Mouse (Mus musculus) kidney, postnatal 4 days (tissue): ENCODE measurements around the gene Sec24c.

Experiments used
- DNase-seq, 2 experiments: peaks; one replicate each; pipeline ENCODE4 v3.0.0; 2021; ENCODE audit warnings: mixed read lengths in 2 of 2

Sec24c gene

DNA sequence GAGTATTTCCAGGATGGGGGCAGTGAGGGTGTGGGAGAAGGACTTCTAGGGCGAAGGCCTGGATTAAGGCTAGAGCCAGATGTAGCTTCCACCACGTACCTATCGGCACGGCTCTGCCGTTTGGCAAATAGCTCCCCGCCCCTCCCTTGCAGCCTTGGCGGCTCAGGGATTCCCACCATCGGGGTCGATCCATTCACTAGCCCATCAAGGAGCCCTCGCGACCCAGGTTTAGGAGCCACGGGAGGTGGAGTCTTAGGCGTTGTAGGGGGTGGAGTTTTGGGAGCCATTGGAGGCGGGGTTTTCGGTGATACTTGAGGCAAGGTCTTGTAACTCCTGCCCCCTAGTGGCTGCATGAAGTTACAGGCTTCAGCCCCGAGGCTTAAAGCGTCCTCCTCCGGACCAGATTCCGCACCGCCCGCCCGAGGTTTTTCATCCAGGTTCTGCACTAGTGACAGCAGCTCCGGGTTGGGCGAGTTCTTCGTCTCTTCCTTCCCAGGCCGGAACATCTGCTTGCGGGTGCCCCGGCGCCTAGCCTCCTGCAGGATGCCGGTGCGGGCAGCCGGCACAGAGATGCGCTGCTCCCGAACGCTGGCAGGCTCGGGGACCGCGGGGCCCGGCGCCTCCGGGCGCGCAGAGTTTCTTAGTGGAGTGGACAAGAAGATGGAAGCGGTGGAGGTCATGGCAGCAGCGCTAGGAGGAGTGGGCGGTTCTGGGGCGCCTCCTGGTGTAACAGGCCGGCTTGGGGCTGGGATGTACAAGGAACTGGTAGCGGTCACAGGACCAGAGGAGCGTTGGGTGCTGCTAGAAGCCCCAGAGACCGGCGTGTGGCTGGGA, 13.1 kb upstream of the Sec24c start:
- DNase-seq, result peak; percentile 92 to 96

DNA sequence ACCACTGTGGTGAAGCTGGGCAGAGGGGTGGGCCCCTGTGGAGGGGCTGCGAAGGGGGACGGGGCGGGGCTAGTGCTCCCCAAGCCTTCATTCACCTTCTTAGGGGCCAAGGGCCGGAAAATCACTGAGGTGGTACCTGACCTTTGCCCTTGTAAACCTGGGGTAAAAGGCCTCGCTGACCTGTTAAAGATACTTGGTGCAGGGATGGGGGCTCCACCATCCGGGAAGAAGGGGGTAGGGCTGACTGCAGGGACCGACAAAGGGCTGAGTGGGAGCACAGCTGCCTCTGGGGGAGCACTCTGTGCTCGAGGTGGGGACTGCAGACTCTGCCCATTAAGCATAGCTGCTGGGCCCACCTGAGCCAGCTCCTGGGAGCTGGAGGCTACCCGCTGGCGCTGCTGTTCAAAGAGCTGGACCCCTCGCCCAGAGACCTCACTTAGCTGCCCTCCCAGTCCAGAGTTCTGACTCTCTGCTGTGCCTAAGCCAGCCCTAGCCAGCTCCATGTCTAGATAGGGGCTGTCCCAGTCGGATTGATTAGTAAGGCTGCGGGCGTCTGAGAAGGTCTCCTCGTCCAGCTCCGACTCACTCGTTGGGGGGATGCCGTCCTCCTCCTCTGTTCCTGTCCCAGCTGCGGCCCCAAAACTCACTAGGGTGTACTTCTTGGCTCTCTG, 12.3 kb upstream of the Sec24c start:
- DNase-seq, result no peak

DNA sequence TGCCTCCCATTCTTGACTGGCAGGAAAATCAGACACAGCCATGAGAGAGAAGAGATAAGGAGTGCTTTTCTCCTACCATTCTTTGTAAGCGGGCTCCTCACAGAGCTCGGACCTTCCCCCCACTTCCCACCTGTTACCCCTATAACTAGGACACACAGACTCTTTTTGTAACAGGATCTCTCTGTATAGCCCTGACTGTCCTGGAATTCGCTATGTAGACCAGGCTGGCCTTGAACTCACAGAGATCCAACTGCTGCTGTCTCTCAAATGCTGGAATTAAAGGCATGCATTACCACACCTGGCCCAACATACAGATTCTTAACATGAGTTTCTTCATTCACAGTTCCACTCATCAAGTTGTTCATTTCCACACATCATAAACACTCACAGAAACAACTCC, 11.4 kb upstream of the Sec24c start:
- no peak for DNase-seq

DNA sequence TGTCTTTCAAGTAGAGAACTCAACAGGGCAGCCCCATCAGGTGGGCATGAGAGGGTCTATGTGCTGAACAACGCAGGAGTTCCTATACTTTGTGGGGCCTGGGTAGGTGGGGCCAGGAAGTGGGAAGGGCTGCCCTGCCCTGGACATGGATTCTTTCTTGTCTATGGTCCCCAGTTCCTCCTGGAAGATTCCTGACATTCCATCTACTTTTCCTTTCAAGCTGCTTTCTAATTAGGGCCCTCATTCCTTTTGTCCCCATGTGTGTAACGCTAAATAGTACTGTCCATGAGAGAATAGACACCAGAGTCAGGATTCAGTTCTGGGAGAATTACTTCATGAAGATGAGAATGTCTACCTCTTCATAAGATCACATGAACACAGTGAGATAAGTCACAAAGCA, 10.5 kb upstream of the Sec24c start:
- DNase-seq, result no peak

DNA sequence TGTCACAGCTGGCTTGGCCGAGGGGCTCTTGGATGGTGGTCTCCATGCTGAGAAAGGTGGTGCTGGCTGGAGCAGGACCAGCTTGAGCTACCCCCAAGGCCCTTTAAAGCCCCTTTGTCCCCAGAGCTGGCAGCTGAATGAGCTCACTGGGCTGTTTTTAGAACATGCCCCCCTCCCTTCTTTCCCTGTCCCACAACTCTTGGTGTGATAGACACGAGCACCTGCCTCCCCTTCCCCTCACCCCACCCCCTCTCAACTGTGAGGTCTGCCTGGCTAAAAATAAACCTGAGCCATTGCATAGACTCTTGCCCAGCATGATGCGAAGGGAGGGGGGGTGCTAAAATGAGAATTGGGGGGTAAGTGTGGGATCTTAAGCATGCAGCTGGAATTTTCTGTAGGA, 9.7 kb upstream of the Sec24c start:
- no peak for DNase-seq

DNA sequence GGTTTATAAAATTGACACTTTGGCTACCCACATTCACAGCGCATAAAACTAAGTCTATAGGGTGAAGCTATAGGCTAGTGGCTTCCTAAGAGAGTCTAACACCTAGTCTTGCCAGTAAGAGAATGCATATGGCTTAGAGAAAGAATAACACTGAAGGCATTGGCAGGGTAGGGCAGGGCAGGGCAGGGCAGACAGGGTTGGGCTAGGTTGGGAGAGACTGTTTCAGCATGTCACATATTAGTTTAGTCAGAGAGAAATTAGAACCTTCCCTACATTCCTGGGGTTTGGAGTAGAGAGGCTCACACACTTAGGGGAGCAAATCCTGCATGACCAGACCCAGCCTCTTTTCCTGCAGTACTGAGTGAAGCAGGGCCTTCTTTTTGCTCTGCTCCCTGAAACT, 6.6 kb upstream of the Sec24c start:
- DNase-seq, result no peak

DNA sequence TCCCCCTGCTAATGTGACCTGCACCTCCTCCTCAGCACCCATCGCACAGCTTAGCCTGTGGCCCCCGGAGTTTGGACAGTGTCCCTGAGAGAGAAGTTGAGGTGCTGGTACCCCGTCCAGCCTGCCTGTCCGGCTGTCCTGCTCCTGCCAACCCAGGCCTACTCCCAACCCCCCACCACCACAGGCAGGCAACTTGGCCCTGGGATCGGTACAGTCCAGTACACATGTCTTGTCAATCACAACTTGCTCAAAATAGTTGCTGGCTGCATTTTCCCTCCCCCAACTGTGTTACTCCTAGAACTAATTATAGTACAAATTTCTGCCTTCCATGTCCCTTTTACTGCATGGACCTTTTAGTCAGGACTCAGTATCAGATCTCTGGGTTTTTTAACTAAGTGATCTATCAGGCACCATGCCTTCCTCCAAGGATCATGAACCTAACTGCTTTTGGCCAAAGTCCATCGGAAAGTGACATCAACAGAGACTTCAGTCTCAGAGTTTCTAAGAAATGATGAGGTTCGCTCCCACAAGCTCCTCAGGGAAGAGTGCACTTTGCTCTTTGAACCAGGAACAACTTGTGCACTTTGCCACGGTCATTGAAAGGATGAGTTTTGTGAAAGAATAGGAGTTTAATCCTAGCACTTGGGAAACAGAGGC, 5.8 kb upstream of the Sec24c start, which contains the start of gene Synpo2l:
Synpo2l (minus strand) TSS at position 201 of the 657 bp plus-strand sequence.
- DNase-seq, result no peak

DNA sequence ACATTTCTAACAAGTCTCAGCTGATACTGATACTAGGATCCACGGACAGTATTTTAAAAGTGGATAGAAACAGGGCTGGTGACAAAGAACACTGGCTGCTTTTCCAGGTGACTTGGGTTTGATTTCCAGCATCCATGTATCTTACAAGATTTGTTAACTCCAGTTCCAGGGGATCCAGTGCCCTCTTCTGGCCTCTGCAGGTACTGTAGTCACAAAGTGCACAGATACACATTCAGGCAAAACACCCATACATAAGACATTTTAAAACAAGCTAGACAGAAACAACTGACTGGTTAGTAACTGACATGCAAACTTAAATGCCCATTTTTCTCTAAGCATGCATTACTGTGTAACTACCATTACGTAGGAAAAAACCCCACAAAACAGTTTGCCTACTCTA, 1.1 kb upstream of the Sec24c start:
- peak; percentile 68 to 76 for DNase-seq

DNA sequence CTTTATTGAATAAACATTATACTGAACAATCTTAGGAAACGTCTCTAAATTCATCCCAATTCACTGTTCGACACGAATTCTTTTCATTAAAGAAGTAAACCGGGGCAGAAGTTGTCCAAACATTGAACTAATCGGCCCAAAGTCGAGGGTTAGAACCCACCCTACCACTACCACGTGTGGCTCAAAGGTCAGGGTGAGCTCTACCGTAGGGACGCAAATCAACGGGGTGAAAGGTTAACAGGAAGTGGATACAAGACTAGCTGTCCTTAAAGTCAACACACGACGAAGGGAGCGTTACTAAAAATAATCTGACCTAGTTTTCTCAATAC, 409 bp upstream of the Sec24c start:
- DNase-seq, result peak; percentile 42 to 61

DNA sequence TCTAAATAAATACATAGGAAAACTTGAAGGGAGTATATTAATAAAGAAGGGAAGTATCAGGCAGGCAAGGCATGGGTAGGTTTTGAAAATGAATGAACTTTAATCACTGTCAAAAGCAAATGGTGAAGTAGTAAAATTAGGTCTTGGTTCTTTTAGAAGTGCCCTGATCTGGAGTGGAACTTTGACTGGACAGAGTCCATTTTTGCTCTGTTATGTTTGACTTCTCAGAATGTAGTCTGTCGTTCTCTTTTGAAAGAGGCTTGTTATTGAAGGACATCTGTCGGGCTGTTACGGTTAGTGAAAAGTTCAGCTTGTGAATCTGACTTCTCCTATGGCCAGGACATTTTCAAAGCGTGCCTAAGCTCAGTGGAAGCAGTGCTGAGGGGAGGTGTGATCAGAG, 3.8 kb downstream of the Sec24c start:
- no peak for DNase-seq

DNA sequence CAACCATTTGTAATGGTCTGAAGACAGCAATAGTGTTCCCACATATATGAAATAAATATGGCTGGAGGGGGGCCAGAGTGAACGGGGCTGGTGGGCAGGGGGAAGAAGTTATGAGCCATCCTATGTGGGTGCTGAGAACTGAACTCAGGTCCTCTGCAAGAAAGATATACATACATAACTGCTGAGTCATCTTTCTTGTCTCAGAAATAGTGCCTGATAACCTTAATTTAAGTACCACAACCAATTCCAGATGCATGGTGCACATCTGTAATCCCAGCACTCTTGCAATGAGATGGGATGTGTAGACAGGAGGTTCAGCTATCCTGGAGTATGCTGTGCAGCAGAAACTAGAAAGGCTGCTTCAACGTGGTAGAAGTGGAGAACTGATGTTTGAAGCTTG, 7.6 kb downstream of the Sec24c start:
- no peak for DNase-seq

DNA sequence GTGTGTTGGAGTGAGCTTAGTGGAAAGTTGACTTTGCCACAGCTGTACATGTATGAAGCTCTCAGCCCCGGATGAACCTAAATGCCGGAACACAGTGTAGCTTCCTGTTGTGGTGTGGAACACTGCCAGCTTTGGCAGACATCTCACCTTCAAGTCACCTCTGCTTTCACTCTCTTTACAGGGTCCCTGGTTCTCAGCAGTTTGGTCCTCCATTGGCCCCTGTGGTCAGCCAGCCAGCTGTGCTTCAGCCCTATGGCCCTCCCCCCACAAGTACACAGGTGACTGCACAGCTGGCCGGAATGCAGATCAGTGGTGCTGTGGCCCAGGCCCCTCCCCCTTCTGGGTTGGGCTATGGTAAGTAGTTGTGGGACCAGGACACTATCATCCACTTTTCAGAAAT, 8.4 kb downstream of the Sec24c start:
- peak; percentile 32 to 56 for DNase-seq

DNA sequence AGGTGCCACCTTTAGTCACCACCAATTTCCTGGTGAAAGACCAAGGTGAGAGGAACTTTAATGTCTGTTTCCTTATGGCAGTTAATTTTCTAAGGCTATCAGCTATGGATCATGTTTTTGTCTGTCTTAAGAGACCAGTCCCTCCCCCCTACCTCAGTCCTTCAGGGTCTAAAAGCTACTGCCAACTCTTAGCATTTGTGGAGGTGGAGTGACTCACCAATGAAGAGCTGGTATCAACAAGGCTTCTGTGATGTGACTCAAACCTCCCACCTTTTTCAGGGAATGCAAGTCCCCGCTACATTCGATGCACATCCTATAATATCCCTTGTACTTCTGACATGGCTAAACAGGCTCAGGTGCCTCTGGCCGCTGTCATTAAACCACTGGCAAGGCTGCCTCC, 12.5 kb downstream of the Sec24c start:
- no peak for DNase-seq

DNA sequence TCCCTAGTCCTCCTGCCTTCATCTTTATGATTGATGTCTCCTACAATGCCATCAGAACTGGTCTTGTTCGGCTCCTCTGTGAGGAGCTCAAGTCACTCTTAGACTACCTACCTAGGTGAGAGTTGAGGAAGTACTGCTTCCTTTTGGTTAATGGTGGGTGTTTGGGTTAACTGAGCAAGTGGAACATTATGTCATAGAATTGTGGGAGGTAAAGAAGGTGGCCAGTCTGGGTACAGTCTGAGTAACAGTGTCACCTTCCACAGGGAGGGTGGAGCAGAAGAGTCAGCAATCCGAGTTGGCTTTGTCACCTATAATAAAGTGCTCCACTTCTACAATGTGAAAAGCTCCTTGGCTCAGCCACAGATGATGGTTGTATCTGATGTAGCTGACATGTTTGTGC, 14.9 kb downstream of the Sec24c start:
- no peak for DNase-seq

DNA sequence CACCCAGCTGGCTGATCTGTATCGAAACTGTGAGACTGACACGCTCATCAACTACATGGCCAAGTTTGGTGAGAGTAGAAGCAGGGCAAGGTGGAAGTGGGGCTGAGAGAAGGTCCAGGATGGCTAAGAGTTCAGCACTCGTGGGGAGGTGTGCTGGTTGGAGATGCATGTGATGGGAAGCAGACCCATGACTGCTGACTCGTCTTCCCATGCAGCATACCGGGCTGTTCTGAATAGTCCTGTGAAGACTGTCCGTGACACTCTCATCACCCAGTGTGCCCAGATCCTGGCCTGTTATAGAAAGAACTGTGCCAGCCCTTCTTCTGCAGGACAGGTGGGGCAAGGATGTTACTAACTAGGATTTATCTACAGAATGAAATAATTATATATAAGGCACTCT, 17.7 kb downstream of the Sec24c start:
- DNase-seq, result no peak

DNA sequence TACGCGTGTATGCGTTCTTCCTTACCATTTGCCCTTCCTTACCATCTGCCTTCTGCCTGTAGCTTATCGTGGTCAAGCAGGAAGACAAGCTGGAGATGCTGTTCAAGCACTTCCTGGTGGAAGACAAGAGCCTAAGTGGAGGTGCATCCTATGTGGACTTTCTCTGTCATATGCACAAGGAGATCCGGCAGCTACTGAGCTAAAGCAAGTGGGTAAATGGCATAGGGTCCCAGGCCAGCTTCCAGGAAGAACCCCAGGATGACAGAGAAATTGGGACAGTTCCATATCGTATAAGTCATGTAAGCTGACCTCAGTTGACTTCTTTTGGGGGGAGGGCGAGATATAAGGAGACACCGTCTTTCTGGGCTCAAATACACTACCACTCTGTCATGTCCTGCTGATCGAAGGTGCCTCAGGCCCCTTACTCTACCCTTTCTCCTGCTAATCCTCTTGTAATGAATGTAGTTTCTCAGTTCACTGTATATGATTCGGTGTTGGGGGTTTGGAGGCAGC, 19.5 kb downstream of the Sec24c start:
- no peak for DNase-seq

DNA sequence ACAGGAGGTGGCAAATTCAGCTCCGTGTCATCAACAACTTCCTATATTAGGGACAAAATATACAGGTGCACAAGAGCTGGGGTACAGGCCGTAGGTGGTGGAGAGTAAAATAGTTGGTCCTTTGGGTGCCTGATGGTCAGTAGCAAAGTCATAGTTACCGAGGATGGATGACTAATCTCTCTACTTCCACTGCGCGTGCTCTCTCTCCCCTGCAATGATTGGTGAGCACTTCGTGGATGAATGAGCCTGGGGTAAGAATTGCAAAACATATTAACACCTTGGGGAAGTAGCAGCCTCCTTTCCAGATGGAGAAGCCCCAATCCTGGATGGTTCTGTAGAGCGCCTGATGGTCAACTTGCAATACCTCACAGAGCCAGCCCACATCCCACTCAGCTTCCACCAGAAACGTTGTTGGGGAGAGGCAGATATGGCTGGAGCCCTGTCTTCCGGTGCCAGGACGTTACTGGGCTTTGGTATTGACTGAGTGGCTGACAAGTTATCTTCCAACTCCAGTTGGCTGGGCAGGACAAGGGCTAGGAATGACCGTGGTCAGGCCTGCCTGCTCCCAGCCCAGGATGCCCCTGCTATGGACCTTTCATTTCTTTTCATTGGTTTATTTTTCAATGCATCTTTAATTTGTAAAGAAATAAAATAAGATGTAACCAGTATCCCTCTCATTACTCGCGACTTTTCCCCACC, 20.2 kb downstream of the Sec24c start:
- no peak for DNase-seq

DNA sequence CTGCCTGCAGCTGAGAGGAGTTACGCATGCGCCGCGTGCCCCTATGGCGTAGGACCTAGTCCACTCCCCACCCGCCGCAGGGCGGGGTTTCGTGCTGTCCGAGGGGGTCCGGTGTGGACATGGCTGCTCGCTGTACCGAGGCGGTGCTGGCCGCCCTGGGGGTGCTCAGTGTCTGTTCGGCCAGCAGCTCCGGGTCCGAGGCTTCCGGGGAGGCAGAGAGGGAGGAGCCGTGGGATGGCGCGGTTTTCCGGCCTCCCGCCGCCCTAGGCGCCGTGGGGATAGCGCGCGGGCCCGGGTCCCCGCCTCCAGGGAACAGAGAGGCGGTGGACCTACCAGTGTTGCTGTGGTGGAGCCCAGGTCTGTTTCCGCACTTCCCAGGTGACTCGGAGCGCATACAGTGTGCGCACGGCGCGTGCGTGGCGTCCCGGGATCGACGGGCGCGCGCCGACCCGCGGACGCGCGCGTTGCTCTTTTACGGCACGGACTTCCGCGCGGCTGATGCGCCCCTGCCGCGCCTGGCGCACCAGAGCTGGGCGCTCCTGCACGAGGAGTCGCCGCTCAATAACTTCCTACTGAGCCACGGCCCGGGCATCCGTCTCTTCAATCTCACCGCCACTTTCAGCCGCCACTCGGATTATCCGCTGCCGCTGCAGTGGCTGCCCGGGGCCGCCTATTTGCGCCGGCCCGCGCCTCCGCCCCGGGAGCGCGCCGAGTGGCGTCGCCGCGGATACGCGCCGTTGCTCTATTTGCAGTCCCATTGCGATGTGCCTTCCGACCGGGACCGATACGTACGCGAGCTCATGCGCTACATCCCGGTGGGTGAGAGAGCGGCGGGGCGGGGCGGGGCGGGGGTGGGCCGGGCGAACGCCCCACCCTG, 21.0 kb downstream of the Sec24c start, which contains the start of gene Fut11:
Fut11 (plus strand) TSS at position 85 of the 877 bp plus-strand sequence.
- DNase-seq, result peak; percentile 94 to 96

DNA sequence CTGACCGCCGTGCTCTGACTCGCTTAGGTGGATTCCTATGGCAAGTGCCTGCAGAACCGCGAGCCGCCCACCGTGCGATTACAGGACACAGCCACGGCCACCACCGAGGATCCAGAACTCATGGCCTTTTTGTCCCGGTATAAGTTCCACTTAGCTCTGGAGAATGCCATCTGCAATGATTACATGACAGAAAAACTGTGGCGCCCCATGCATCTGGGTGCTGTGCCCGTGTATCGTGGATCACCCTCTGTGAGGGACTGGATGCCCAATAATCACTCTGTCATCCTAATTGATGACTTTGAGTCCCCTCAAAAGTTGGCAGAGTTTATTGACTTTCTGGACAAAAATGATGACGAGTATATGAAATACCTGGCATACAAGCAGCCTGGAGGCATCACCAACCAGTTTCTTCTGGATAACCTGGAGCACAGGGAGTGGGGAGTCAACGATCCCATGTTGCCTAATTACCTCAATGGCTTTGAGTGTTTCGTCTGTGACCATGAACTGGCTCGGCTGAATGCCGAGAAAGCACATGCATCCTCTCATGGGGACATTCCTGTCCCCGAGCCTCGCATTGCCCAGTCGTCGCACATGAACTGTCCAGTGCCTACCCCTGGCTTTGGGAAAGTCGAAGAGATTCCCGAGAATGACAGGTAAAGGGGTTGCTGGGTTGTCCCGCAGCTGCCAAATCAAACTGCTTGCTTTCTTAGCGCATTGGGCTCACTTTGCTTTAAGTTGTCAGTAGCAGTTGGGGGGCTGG, 21.8 kb downstream of the Sec24c start:
- DNase-seq, result peak; percentile 23 to 24

DNA sequence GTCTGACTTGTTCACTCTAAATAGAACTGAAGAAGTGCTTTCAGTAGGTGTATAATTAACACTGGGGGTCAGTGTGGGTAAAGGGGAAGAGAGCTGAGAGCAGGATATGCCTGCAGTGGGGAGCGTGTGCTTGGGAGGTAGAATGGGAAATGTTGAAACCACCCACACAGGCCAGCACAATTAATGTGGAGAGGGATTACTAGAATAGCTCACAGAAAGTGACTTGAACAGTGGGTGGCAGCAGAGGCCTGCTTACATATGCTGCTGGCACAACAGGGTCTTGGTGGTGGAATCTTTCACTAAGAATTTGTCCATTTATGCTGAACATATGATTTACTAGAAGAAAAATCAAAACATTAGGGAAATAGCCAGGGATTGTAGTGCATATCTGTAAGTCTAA, 22.9 kb downstream of the Sec24c start:
- peak; percentile 70 to 76 for DNase-seq

DNA sequence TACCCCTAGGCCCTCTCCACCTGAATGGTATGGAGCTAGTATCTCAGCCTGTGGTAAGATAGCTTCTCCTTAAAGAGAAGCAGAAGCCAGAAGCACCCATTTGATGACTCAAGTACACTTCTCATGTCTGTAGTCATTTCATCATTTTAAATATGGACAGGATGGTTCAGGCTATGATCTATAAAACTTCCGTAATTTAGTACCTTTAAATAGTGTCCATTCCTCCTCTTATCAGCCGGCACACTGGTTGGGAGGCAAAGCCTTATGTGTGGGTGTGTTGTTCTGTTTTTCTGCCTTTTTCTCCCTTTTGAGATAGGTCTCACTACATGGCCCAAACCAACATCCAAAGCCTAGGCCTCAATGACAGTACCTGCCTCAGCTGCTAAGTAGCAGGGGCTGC, 24.4 kb downstream of the Sec24c start:
- no peak for DNase-seq
